Mouse (Mus musculus): ENCODE data around the gene Gm12216.

Gene Gm12216

GRCm38 (mm10) chr11:53736771-53737572 lies 122.1 kb downstream of the Gm12216 start:
- peak; percentile 76 to 83 for DNase-seq

- peak; percentile 78 to 79 for DNase-seq
These were observed 123.3 kb downstream of the Gm12216 start for GRCm38 (mm10) chr11:53735682-53736245.

GRCm38 (mm10) chr11:53734970-53735681 lies 123.9 kb downstream of the Gm12216 start:
- no peak for DNase-seq

- no peak for DNase-seq
These were observed 124.6 kb downstream of the Gm12216 start for GRCm38 (mm10) chr11:53734431-53734830.

GRCm38 (mm10) chr11:53733824-53734223 lies 125.2 kb downstream of the Gm12216 start:
- DNase-seq: no peak
